In the genomic region with DNA sequence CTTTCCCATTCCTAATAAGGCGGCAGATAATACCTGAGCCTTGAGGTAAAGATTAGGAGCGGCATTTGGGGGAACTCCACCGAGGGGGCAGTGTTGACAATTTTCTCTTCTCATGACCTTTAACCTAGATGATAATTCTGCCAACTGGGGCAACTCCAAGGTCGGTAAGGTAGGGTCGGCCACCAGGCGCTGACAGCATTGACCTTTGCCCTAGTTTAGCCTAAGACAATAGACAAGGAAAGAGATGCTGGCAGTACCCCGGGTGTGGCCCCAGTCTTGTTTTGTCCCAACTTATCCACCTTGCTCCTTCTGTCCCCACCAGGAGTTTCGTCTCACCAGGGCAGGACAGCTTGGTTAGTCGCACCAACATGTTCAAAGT, we compare ENCODE assay signal across 1 mouse cellular context.
TF ChIP-seq lines count a peak whose summit lies in the region.

No protein-coding gene starts in this region.

TF ChIP-seq in MEL, 35 proteins besides CTCF, POLR2A, EP300 and RAD21 (continued from another document):
- no peak for TF ChIP-seq SMC3 (IDR thresholded peaks at IDR 0.05; ENCODE audit: low read depth, low read length)
